Mouse (Mus musculus) layer of hippocampus, adult 8-10 months (tissue): Measurements from ENCODE around the gene Pmepa1. TPM values are rescaled to one million over a fixed set of nuclear protein-coding genes. Genes with fewer than 3 reads are reported as not detected.

Experiments
- DNase-seq, 2 experiments: peaks; one replicate each; pipeline ENCODE4 v3.0.0; 2022; ENCODE audit warnings: low spot score in 2 of 2
- total RNA-seq, 4 experiments: library from RNA; stranded (reverse); gene quantifications; 2 replicates each; pipeline ENCODE4 v1.2.4; 2022

The Pmepa1 gene
- total RNA-seq, 4 experiments from 2014 or later = 15.0 to 37.8 (median 25.3) TPM

GRCm38 (mm10) chr2:173253761-173254662 is 22.3 kb downstream of the Pmepa1 start:
- DNase-seq = no peak

DNA sequence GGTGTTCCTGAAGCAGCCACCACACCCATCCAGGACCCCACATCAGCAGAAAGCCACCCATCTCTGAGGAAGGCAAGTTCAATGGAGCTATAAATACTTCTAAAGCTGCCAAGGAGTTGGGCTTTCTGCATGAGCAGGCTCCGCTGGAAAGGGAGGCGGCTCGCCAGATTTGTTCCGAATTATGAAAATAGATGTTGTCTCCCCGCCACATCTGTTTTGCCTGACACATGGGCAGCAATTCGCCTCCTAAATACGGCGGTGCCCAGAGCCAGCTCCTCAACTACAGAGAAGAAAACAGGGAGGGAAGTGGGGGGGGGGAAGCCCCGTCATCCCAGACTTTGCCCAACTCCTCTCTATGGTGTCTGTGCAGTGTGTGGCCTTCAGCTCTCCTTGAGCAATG is 24.7 kb downstream of the Pmepa1 start:
- DNase-seq = peak in 1 of 2 experiments; percentile 24

GRCm38 (mm10) chr2:173251133-173251532 is 25.2 kb downstream of the Pmepa1 start:
- DNase-seq = no peak

GRCm38 (mm10) chr2:173250411-173250810 is 25.9 kb downstream of the Pmepa1 start:
- DNase-seq = no peak

DNA sequence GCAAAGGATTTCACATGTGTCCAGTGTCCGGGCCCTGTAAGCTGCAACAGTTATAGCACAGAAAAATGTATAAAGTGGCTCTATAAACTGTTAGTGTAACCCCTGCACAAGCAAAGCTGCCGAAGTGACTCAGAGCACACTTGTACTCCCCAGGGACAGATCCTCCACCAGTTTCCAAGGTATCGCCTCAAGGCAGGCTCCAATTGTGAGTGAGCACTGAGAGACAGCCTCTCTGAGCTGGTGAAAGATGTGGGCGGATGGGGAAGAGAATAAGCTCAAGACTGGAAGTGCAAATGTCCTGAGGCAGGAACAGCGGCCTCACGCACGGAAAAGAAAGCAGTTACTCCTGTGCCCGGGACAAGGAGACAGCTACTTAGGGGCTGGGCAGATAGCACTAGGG is 26.4 kb downstream of the Pmepa1 start:
- no peak for DNase-seq

DNA sequence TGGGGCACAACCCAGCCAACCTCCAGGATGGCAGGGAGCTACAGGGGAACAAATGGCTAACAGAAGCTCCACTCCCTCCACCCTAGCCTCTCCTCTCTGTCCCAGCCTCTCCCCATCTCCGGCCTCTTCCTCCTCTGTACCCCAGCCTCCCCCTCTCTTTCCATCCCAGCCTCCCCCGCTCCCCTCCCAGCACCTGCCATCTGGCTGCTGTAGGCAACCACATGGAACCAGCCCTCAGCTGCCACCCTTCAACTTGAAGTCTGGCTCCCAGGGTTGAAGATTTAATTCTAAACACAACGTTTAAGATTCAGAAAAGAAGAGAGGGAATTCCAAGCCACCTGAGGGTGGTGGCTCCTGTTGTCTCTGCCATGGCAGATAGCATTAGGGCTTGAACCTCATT is 26.9 kb downstream of the Pmepa1 start:
- peak in 1 of 2 experiments; percentile 17 for DNase-seq

- no peak for DNase-seq
Measured at GRCm38 (mm10) chr2:173248822-173249221, 27.5 kb downstream of the Pmepa1 start.

DNA sequence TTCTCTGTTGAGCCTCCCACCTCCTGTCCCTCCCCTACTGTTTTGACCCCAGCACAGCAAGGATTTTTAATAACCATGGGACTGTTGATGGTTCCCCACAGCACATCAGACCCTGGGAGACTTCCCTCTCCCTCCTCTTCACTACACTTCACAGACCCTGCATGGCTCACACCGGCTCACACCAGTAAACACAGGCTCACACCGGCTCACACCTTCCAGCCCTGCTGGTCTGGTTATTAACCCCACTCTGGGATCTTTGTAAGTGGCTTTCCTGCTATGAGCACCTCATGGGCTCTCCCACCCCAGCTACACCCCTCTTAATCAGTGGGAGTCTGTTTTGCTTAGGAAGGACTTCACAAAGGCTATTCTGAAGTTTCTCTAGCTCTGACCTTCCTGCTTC is 28.4 kb downstream of the Pmepa1 start:
- DNase-seq = no peak

DNA sequence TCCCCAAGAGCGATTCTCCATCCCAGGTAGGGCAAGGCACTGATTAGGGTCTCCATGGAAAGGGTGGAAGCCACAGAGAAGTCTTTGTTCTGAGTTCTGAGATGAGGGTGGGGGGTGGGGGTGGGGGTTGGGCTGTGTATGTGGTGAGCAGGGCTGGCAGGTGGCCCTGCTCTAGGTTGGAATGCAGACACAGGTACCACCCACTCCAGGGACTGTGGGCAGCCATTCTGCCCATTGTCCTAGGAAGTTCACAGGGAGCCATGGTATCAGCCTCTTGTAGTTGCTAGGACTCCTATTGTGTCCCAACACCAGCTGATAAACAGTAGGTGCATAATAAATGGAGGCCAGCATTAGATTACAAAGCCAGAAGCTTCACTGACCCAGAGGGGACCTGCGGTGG is 29.1 kb downstream of the Pmepa1 start:
- DNase-seq = no peak

DNA sequence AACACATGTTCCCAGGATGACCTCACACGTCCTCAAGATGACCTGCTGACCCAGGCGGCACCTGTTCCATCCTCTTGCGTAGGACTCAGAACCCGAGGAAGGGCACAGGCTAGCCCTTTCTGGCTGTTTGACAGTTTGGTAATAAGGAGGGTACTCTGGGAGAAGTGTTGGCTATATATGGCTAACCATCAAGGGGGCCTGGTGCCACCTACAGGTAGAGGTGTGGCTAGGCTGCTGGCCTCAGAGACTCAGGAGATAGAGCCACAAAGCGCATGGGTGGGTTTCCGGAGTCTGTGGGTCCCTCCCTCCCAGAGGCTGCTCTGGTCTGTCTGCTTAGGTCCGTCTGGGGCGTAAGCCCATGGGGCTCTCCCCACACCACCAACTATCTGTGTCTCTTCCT is 29.6 kb downstream of the Pmepa1 start:
- no peak for DNase-seq

- DNase-seq = peak; percentile 34 to 41
Measured at GRCm38 (mm10) chr2:173245258-173245657, 31.1 kb downstream of the Pmepa1 start.

GRCm38 (mm10) chr2:173244108-173244507 is 32.2 kb downstream of the Pmepa1 start:
- no peak for DNase-seq

DNA sequence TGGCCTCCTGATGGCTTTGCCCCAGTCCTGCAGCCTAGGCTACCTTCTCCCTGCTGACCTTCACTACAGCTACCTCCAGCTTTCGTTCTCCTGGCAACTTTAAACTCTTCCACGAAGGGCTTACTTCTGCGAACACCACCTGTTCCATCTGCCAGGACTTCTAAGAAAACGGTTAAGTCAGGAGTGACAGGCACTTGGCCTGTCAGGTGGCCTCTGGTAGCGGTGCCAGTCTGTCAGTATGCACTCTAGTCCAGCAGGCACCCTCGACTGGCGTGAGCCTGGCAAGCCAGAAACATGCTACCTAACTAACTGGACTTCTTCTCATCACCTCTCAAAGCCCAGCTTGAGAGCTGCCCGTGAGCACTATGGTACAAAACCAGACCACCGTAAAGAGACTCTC is 32.7 kb downstream of the Pmepa1 start:
- no peak for DNase-seq

- DNase-seq = no peak
Measured at GRCm38 (mm10) chr2:173242874-173243273, 33.5 kb downstream of the Pmepa1 start.

DNA sequence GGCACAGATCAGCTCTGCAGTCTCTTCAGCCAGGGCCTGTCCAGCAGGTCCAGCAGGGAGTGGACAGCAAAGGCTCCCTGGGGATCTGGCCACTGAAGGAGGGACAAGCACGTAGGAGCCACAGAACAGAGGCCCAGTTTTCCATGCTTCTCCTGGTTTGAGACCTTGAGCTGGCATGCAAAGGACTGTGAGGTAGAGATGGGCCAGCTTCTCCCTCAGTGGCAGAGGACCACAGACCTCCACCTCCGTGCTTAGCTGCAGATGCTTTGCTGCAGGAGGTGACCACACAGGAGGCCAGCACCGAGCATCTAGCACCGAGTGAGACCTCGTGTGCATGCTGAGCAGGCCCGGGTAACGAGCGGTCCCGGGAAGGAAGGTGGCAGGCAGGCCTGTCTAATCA is 35.6 kb downstream of the Pmepa1 start:
- DNase-seq = no peak

GRCm38 (mm10) chr2:173238522-173238921 is 37.8 kb downstream of the Pmepa1 start:
- no peak for DNase-seq

GRCm38 (mm10) chr2:173235435-173236332 is 40.6 kb downstream of the Pmepa1 start:
- no peak for DNase-seq

DNA sequence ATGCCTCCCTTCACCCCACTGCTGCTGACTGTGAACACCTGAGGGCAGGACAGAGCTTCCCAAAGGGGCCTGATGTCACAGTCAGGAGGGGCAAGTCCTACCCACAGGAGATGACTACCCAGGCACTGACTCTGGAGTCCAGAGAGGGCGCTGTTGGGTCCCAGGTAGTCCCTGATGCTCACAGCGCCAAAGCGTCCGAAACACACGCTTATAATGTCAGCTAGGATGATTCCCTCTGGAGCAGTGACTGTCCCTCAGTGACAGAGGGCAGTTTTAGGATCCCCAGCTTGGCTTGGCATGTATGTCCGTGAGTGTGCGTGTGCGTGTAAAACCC is 43.6 kb downstream of the Pmepa1 start:
- DNase-seq = no peak

- DNase-seq = no peak
Measured at GRCm38 (mm10) chr2:173232065-173232765, 44.1 kb downstream of the Pmepa1 start.

- peak; percentile 77 to 91 for DNase-seq
Measured at GRCm38 (mm10) chr2:173229578-173230224, 46.6 kb downstream of the Pmepa1 start.

- no peak for DNase-seq
Measured at GRCm38 (mm10) chr2:173228567-173228966, 47.8 kb downstream of the Pmepa1 start.
